19 mouse cellular contexts compared by ENCODE assay signal in the genomic region with DNA sequence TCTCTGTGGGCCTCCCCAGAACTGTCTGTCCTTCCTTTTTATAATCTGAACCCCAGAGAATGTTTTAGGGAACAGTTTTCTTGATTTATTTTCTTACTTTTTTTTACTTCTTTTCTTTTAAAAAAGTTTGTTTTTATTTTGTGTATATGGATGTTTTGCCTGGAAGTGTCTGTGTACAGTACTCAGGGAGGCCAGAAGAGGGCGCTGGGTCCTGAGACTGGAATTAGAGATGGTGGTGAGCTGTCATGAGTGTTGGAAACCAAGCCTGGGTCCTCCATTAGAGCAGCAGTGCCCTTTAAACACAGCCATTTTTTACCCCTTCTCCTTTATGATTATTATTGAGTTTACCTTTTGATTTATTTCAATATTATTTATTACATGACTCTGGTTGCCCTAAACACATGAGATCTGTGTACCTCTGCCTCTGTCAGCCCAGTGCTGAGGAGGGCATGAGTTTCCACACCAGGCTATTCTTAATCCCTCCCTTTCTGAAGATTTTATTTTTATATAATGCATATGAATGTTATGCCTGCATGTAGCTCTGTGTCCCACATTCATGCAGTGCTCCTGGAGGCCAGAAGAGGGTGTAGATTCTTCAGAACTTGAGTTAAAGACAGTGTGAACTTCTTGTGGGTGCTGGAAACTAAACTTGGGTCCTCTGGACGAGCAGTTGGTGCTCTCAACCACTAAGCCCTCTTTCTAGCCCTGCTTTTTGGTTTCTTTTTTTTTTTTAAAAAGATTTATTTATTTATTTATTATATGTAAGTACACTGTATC. TPM values are rescaled to one million over a fixed set of nuclear protein-coding genes. Genes with fewer than 3 reads are reported as not detected.
DNase-seq lines count a peak whose midpoint lies in the region; ATAC-seq and TF ChIP-seq lines count a peak whose summit lies in the region.
"Had no signal": no experiment of that assay in that cellular context is flagged by ENCODE, and none has a peak within 500 bp of the region (broad histone marks: within the 10 kb centered on the region; RNA-seq: fewer than 3 reads in every experiment).

No protein-coding gene starts in this region.

- peaks cover 14% of the 10 kb centered on the region; the same call in 1 of the 2 replicates for H3K4me1 ChIP-seq in forebrain, postnatal 0 days (ENCODE audit: insufficient read depth)
- peaks cover 19% of the 10 kb centered on the region for H3K4me1 ChIP-seq in forebrain, embryonic 15.5 days
- H3K4me1 ChIP-seq in liver, adult 2 months (ENCODE audit: control insufficient read depth, insufficient read depth, low read length), result 0 out of 2 replicates have a peak, but pooled peaks cover 3% of the 10 kb centered on the region
- H3K4me1 ChIP-seq in liver, embryonic 11.5 days (replicated peaks; ENCODE audit: control insufficient read depth, insufficient read depth, low read length), result peaks cover 7% of the 10 kb centered on the region
- peaks cover 0 to 9% of the 10 kb centered on the region in 2 experiments; a peak in 2 of 4 replicates for H3K4me1 ChIP-seq in ES-E14 (ENCODE audit: control insufficient read depth in 2 of 2, insufficient read depth in 2 of 2, low read length in 2 of 2, poor library complexity in 1 of 2)

- no peak for ATAC-seq in forebrain, postnatal 0 days
- ATAC-seq in forebrain, embryonic 15.5 days (replicated peaks), result no peak
- ATAC-seq in liver, embryonic 11.5 days (replicated peaks; ENCODE audit: low FRiP score), result no peak
- ATAC-seq in megakaryocyte progenitor cell, adult 5-6 weeks (replicated peaks; ENCODE audit: poor library complexity), result peak; percentile 47; the same call in 1 of the 2 replicates
- ATAC-seq: forebrain, embryonic 13.5 days had no signal

- H3K27ac ChIP-seq in forebrain, postnatal 0 days (ENCODE audit: low read depth, low read length), result no peak overlapping the region
- no peak overlapping the region for H3K27ac ChIP-seq in forebrain, embryonic 15.5 days (replicated peaks)
- no peak overlapping the region for H3K27ac ChIP-seq in liver, adult 2 months (replicated peaks; ENCODE audit: insufficient read depth, low read depth, low read length)
- no peak overlapping the region for H3K27ac ChIP-seq in liver, embryonic 11.5 days (ENCODE audit: low read depth, low read length)
- H3K27ac ChIP-seq in ES-E14 (ENCODE audit: insufficient read depth, low read depth, low read length, poor library complexity, severe bottlenecking), result no peak overlapping the region
- H3K27ac ChIP-seq: embryonic facial prominence, embryonic 12.5 days; forebrain, embryonic 13.5 days; liver, embryonic 13.5 days; neural tube, embryonic 12.5 days; stomach, embryonic 15.5 days had no signal

- H3K9ac ChIP-seq in forebrain, postnatal 0 days, result no peak overlapping the region
- H3K9ac ChIP-seq in forebrain, embryonic 15.5 days (replicated peaks), result no peak overlapping the region
- no peak overlapping the region for H3K9ac ChIP-seq in liver, adult 2 months (ENCODE audit: low read depth, low read length)
- H3K9ac ChIP-seq in liver, embryonic 11.5 days (ENCODE audit: low read depth, low read length), result no peak overlapping the region
- H3K9ac ChIP-seq in ES-E14 (ENCODE audit: insufficient read depth, low read depth, low read length, poor library complexity, severe bottlenecking), result no peak overlapping the region
- H3K9ac ChIP-seq: embryonic facial prominence, embryonic 12.5 days; forebrain, embryonic 13.5 days; liver, embryonic 13.5 days; neural tube, embryonic 12.5 days; stomach, embryonic 15.5 days had no signal

- in situ Hi-C loops in ES-E14 (cut with MboI; ENCODE audit: low sequenced_read_pairs in 2 of 2, unreplicated experiment in 2 of 2), result no loop called here

- TF ChIP-seq CTCF in forebrain, postnatal 0 days (IDR thresholded peaks at IDR 0.05; ENCODE audit: low read depth), result peak; percentile 23; the same call in 1 of the 2 replicates
- peak; percentile 62 for TF ChIP-seq CTCF in liver, adult 2 months (IDR thresholded peaks at IDR 0.05; ENCODE audit: low read depth, low read length)

- no peak for TF ChIP-seq POLR2A in liver, adult 2 months (IDR thresholded peaks at IDR 0.05; ENCODE audit: extremely low read depth, insufficient read depth, low read length)

- peaks cover 56% of the 10 kb centered on the region for H3K36me3 ChIP-seq in forebrain, postnatal 0 days (ENCODE audit: insufficient read depth)
- H3K36me3 ChIP-seq in forebrain, embryonic 15.5 days, result peaks cover 58% of the 10 kb centered on the region
- H3K36me3 ChIP-seq in liver, adult 2 months (ENCODE audit: control insufficient read depth, insufficient read depth, low read length), result peaks cover 40% of the 10 kb centered on the region
- peaks cover 37% of the 10 kb centered on the region for H3K36me3 ChIP-seq in liver, embryonic 11.5 days (ENCODE audit: control insufficient read depth, insufficient read depth, low read length)
- H3K36me3 ChIP-seq in ES-E14 (ENCODE audit: control insufficient read depth, insufficient read depth, low read length, poor library complexity, severe bottlenecking), result peaks cover 42% of the 10 kb centered on the region

- H3K79me2 ChIP-seq in liver, adult 2 months (ENCODE audit: control insufficient read depth, insufficient read depth, low read length), result peaks cover 3% of the 10 kb centered on the region; the same call in 1 of the 2 replicates

- 62% methylated on average over 2 of the region's 2 CpGs for WGBS in forebrain, postnatal 0 days
- 71% methylated on average over 2 of the region's 2 CpGs for WGBS in forebrain, embryonic 15.5 days
- 70% methylated on average over 2 of the region's 2 CpGs for WGBS in liver, adult 2 months
- 61% methylated on average over 2 of the region's 2 CpGs for WGBS in liver, embryonic 11.5 days

- no peaks in the 10 kb centered on the region for H3K27me3 ChIP-seq in forebrain, postnatal 0 days (ENCODE audit: insufficient read depth, low read length)
- H3K27me3 ChIP-seq in forebrain, embryonic 15.5 days, result no peaks in the 10 kb centered on the region
- H3K27me3 ChIP-seq in liver, adult 2 months (ENCODE audit: control insufficient read depth, insufficient read depth, low read length), result no peaks in the 10 kb centered on the region
- H3K27me3 ChIP-seq in liver, embryonic 11.5 days (replicated peaks; ENCODE audit: control insufficient read depth, insufficient read depth, low read length), result no peaks in the 10 kb centered on the region
- H3K27me3 ChIP-seq: embryonic facial prominence, embryonic 12.5 days; forebrain, embryonic 13.5 days; liver, embryonic 13.5 days; neural tube, embryonic 12.5 days; stomach, embryonic 15.5 days had no signal

- DNase-seq in forebrain, postnatal 0 days, result no peak
- no peak for DNase-seq in liver, adult 2 months (ENCODE audit: extremely low read depth, low read depth, low spot score)
- DNase-seq in liver, embryonic 11.5 days (ENCODE audit: low spot score), result no peak
- DNase-seq in ES-E14 (ENCODE audit: low read depth, low spot score), result no peak
- no peak for DNase-seq in T-cell, adult 2 months (ENCODE audit: low spot score)
- DNase-seq in left cerebral cortex, postnatal 10 days (ENCODE audit: extremely low spot score in 1 of 2, low spot score in 2 of 2), result no peak
- DNase-seq: adrenal gland, adult 8-10 months; cerebellum, adult 8-10 months; gastrocnemius, postnatal 14 days; heart, postnatal 10 days; kidney, adult 18-20 months; layer of hippocampus, adult 9-11 months; liver, embryonic 13.5 days had no signal

- H3K4me3 ChIP-seq in forebrain, postnatal 0 days (ENCODE audit: low read depth, low read length), result no peak overlapping the region
- H3K4me3 ChIP-seq in forebrain, embryonic 15.5 days, result no peak overlapping the region
- no peak overlapping the region for H3K4me3 ChIP-seq in liver, adult 2 months (ENCODE audit: insufficient read depth, low read depth, low read length)
- H3K4me3 ChIP-seq in liver, embryonic 11.5 days (ENCODE audit: low read depth, low read length), result no peak overlapping the region
- no peak overlapping the region for H3K4me3 ChIP-seq in ES-E14 (ENCODE audit: insufficient read depth in 1 of 2, low read depth in 1 of 2, low read length in 2 of 2, poor library complexity in 1 of 2, severe bottlenecking in 1 of 2)
- H3K4me3 ChIP-seq: embryonic facial prominence, embryonic 12.5 days; forebrain, embryonic 13.5 days; liver, embryonic 13.5 days; neural tube, embryonic 12.5 days; stomach, embryonic 15.5 days had no signal

- intact Hi-C loops in left cerebral cortex, postnatal 10 days (cut with DNase I), result no loop called here

- no peak overlapping the region for H3K4me2 ChIP-seq in forebrain, postnatal 0 days (ENCODE audit: low read depth)
- H3K4me2 ChIP-seq in forebrain, embryonic 15.5 days (replicated peaks), result no peak overlapping the region
- no peak overlapping the region for H3K4me2 ChIP-seq in liver, embryonic 11.5 days
- H3K4me2 ChIP-seq: embryonic facial prominence, embryonic 12.5 days; forebrain, embryonic 13.5 days; liver, embryonic 13.5 days; neural tube, embryonic 12.5 days; stomach, embryonic 15.5 days had no signal

- no peaks in the 10 kb centered on the region for H3K9me3 ChIP-seq in forebrain, postnatal 0 days (ENCODE audit: low read length)
- H3K9me3 ChIP-seq in forebrain, embryonic 15.5 days, result no peaks in the 10 kb centered on the region
- H3K9me3 ChIP-seq in liver, embryonic 11.5 days (ENCODE audit: control insufficient read depth, low read length), result no peaks in the 10 kb centered on the region
- H3K9me3 ChIP-seq in ES-E14 (ENCODE audit: control insufficient read depth, insufficient read depth, low read depth, low read length), result no peaks in the 10 kb centered on the region
- H3K9me3 ChIP-seq: embryonic facial prominence, embryonic 12.5 days; forebrain, embryonic 13.5 days; liver, embryonic 13.5 days; neural tube, embryonic 12.5 days; stomach, embryonic 15.5 days had no signal

RNA-seq across cellular contexts. Expression of a gene that starts 3.7 kb away (rescaled TPM):
- total RNA-seq in forebrain, postnatal 0 days (2014; rRNA removed), result 139 and 157 TPM in 2 replicates
- 165 and 175 TPM in 2 replicates for polyA plus RNA-seq in forebrain, postnatal 0 days (2015; fragmentation: Nextera tagmentation; extraction: Ambion mirVana)
- 205 and 217 TPM in 2 replicates for polyA plus RNA-seq in forebrain, embryonic 15.5 days (2015; fragmentation: Nextera tagmentation; extraction: Ambion mirVana)
- 63.5 and 67.5 TPM in 2 replicates for total RNA-seq in liver, adult 2 months (2014; rRNA removed)
- 77.6 and 80.9 TPM in 2 replicates for polyA plus RNA-seq in liver, adult 2 months (2012; rRNA removed)
- polyA plus RNA-seq in liver, embryonic 11.5 days (2014; fragmentation: Nextera tagmentation; extraction: Ambion mirVana), result 151 and 154 TPM in 2 replicates
- total RNA-seq in ES-E14 (2012; rRNA removed), result 88.3 and 88.5 TPM in 2 replicates
- 57.5 and 59.2 TPM in 2 replicates for total RNA-seq in megakaryocyte progenitor cell, adult 5-6 weeks (2015)
- total RNA-seq in megakaryocyte progenitor cell, adult 5-6 weeks (2017), result 59.2 and 77.8 TPM in 2 replicates
- 100 to 1,000 TPM; 117 to 119 TPM for total RNA-seq in left cerebral cortex, postnatal 10 days (2021)

RNA-seq across cellular contexts. Expression of a gene that starts 3.8 kb away (rescaled TPM):
- total RNA-seq in forebrain, postnatal 0 days (2014; rRNA removed), result 64.8 and 73.2 TPM in 2 replicates
- polyA plus RNA-seq in forebrain, postnatal 0 days (2015; fragmentation: Nextera tagmentation; extraction: Ambion mirVana), result 84.2 and 86.0 TPM in 2 replicates
- 86.1 and 86.7 TPM in 2 replicates for polyA plus RNA-seq in forebrain, embryonic 15.5 days (2015; fragmentation: Nextera tagmentation; extraction: Ambion mirVana)
- 7.7 and 10.8 TPM in 2 replicates for total RNA-seq in liver, adult 2 months (2014; rRNA removed)
- polyA plus RNA-seq in liver, adult 2 months (2012; rRNA removed), result 5.9 and 6.1 TPM in 2 replicates
- 59.9 and 61.9 TPM in 2 replicates for polyA plus RNA-seq in liver, embryonic 11.5 days (2014; fragmentation: Nextera tagmentation; extraction: Ambion mirVana)
- 73.1 and 73.8 TPM in 2 replicates for total RNA-seq in ES-E14 (2012; rRNA removed)
- 20.9 and 26.7 TPM in 2 replicates for total RNA-seq in megakaryocyte progenitor cell, adult 5-6 weeks (2015)
- 27.5 and 34.4 TPM in 2 replicates for total RNA-seq in megakaryocyte progenitor cell, adult 5-6 weeks (2017)
- total RNA-seq in left cerebral cortex, postnatal 10 days (2021), result 10 to 100 TPM; 37.2 to 38.7 TPM

RNA-seq across cellular contexts. Expression of a gene that starts 12.5 kb away (rescaled TPM):
- 0.14 and 0.15 TPM in 2 replicates for total RNA-seq in forebrain, postnatal 0 days (2014; rRNA removed)
- 0.35 TPM in 1 of 2 replicates, not detected in the other for polyA plus RNA-seq in forebrain, postnatal 0 days (2015; fragmentation: Nextera tagmentation; extraction: Ambion mirVana)
- 0.41 TPM in 1 of 2 replicates, not detected in the other for polyA plus RNA-seq in forebrain, embryonic 15.5 days (2015; fragmentation: Nextera tagmentation; extraction: Ambion mirVana)
- total RNA-seq in liver, adult 2 months (2014; rRNA removed), result 0.34 and 0.37 TPM in 2 replicates
- polyA plus RNA-seq in liver, adult 2 months (2012; rRNA removed), result 0.36 and 0.91 TPM in 2 replicates
- 0.21 and 0.32 TPM in 2 replicates for polyA plus RNA-seq in liver, embryonic 11.5 days (2014; fragmentation: Nextera tagmentation; extraction: Ambion mirVana)
- 0.31 and 0.32 TPM in 2 replicates for total RNA-seq in ES-E14 (2012; rRNA removed)
- not detected in 2 replicates for total RNA-seq in megakaryocyte progenitor cell, adult 5-6 weeks (2015)
- not detected in 2 replicates for total RNA-seq in megakaryocyte progenitor cell, adult 5-6 weeks (2017)
- 1 to 10 TPM in 1 of 2 experiments, under 1 TPM in 1; 0.61 to 1.1 TPM for total RNA-seq in left cerebral cortex, postnatal 10 days (2021)
- total RNA-seq: adrenal gland, adult 8-10 months; gastrocnemius, postnatal 14 days; heart, postnatal 10 days had no signal
- polyA plus RNA-seq: embryonic facial prominence, embryonic 12.5 days; neural tube, embryonic 12.5 days; stomach, embryonic 15.5 days had no signal

RNA-seq across cellular contexts. Expression of a gene that starts 16.8 kb away (rescaled TPM):
- 82.8 and 94.4 TPM in 2 replicates for total RNA-seq in forebrain, postnatal 0 days (2014; rRNA removed)
- 111 and 129 TPM in 2 replicates for polyA plus RNA-seq in forebrain, postnatal 0 days (2015; fragmentation: Nextera tagmentation; extraction: Ambion mirVana)
- 69.0 and 76.3 TPM in 2 replicates for polyA plus RNA-seq in forebrain, embryonic 15.5 days (2015; fragmentation: Nextera tagmentation; extraction: Ambion mirVana)
- 2,089 and 2,597 TPM in 2 replicates for total RNA-seq in liver, adult 2 months (2014; rRNA removed)
- 3,152 and 3,193 TPM in 2 replicates for polyA plus RNA-seq in liver, adult 2 months (2012; rRNA removed)
- 220 and 245 TPM in 2 replicates for polyA plus RNA-seq in liver, embryonic 11.5 days (2014; fragmentation: Nextera tagmentation; extraction: Ambion mirVana)
- total RNA-seq in ES-E14 (2012; rRNA removed), result 0.26 TPM in 1 of 2 replicates, not detected in the other
- not detected in 2 replicates for total RNA-seq in megakaryocyte progenitor cell, adult 5-6 weeks (2015)
- not detected in 2 replicates for total RNA-seq in megakaryocyte progenitor cell, adult 5-6 weeks (2017)
- total RNA-seq in left cerebral cortex, postnatal 10 days (2021), result 10 to 100 TPM; 74.5 to 75.4 TPM

RNA-seq across cellular contexts. Expression of a gene that starts 18.2 kb away (rescaled TPM):
- total RNA-seq in forebrain, postnatal 0 days (2014; rRNA removed), result 47.5 and 48.3 TPM in 2 replicates
- 32.7 and 34.7 TPM in 2 replicates for polyA plus RNA-seq in forebrain, postnatal 0 days (2015; fragmentation: Nextera tagmentation; extraction: Ambion mirVana)
- 48.3 and 54.8 TPM in 2 replicates for polyA plus RNA-seq in forebrain, embryonic 15.5 days (2015; fragmentation: Nextera tagmentation; extraction: Ambion mirVana)
- total RNA-seq in liver, adult 2 months (2014; rRNA removed), result 0.09 and 0.34 TPM in 2 replicates
- 0.21 and 0.24 TPM in 2 replicates for polyA plus RNA-seq in liver, adult 2 months (2012; rRNA removed)
- polyA plus RNA-seq in liver, embryonic 11.5 days (2014; fragmentation: Nextera tagmentation; extraction: Ambion mirVana), result 0.44 and 0.71 TPM in 2 replicates
- 3.7 and 5.0 TPM in 2 replicates for total RNA-seq in ES-E14 (2012; rRNA removed)
- 0.17 and 0.24 TPM in 2 replicates for total RNA-seq in megakaryocyte progenitor cell, adult 5-6 weeks (2015)
- total RNA-seq in megakaryocyte progenitor cell, adult 5-6 weeks (2017), result 0.08 TPM in 1 of 2 replicates, not detected in the other
- 10 to 100 TPM; 51.2 to 59.2 TPM for total RNA-seq in left cerebral cortex, postnatal 10 days (2021)
